Mouse (Mus musculus) heart, embryonic 10.5 days (tissue): ENCODE results near the gene Gm17657. TPM values are rescaled to one million over a fixed set of nuclear protein-coding genes. Genes with fewer than 3 reads are reported as not detected.

Experiments
- microRNA-seq: library from miRNA; unstranded; fragments of <30 nt; microRNA quantifications from one replicate; pipeline ENCODE4, GENCODE M21; 2017
- polyA plus RNA-seq: library from polyadenylated mRNA; unstranded; fragments of >200 nt; fragmentation: Nextera tagmentation; extraction: Ambion mirVana; gene quantifications from 2 replicates; pipeline ENCODE4 v1.2.1, GENCODE M21; 2016

The Gm17657 gene
- polyA plus RNA-seq, 1 experiment from 2014 or later = not detected

Small RNA genes lying within 50 kb of the gene (microRNA-seq; reads per million reads assigned to microRNA genes)
- not detected for gene Mir7667

Other genes starting within 250 kb of the Gm17657 start
- 1.9 and 2.6 TPM in 2 replicates for gene Pi16, start 232.0 kb downstream of the Gm17657 start, polyA plus RNA-seq
- 281 and 310 TPM in 2 replicates for gene Mtch1, start 201.7 kb downstream of the Gm17657 start, polyA plus RNA-seq
- 2.2 and 3.8 TPM in 2 replicates for gene Fgd2, start 188.7 kb downstream of the Gm17657 start, polyA plus RNA-seq
- gene Pim1, start 58.9 kb downstream of the Gm17657 start, polyA plus RNA-seq = 28.7 and 31.4 TPM in 2 replicates
- 13.6 and 14.4 TPM in 2 replicates for gene Tbc1d22b, start 147 bp upstream of the Gm17657 start, polyA plus RNA-seq
- gene Tmem217, start 2.7 kb upstream of the Gm17657 start, polyA plus RNA-seq = 1.3 and 1.5 TPM in 2 replicates
- 70.9 and 85.7 TPM in 2 replicates for gene Rnf8, start 65.2 kb upstream of the Gm17657 start, polyA plus RNA-seq
- 2.3 and 2.4 TPM in 2 replicates for gene Gm28043, start 65.2 kb upstream of the Gm17657 start, polyA plus RNA-seq
- 119 and 122 TPM in 2 replicates for gene Cmtr1, start 111.0 kb upstream of the Gm17657 start, polyA plus RNA-seq
- gene Ccdc167, start 167.4 kb upstream of the Gm17657 start, polyA plus RNA-seq = 18.2 and 19.0 TPM in 2 replicates